Mouse (Mus musculus) monocyte, adult 2 months (primary cell): ENCODE measurements around the gene Tigd2.

Experiments
- DNase-seq, 2 experiments: peaks; one replicate each; pipeline ENCODE4 v3.0.0; 2022; ENCODE audit warnings: low spot score in 2 of 2, low read depth in 1 of 2

Tigd2 gene

DNA sequence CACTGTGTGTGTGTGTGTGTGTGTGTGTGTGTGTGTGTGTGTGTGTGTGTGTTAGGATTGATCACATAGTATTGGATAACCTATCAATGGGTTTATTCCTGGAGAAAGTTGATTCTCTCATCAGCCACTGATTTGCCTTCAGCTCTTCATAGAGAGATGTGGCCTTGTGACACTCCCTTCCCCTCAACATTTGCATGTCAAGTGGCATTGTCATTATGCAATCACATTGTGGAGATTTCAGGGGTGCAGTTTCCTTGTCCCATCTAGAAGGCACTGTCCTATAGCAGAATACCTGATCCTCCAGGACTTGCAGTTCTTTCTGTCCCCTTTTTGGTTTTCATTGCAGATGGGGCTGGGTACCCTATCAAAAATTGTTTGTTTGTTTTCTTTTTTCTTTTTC lies 41.9 kb downstream of the Tigd2 start:
- DNase-seq: no peak

- no peak for DNase-seq
Observed at GRCm38 (mm10) chr6:59255909-59256308, 47.2 kb downstream of the Tigd2 start.
